Mouse (Mus musculus): ENCODE measurements around the gene Lifr. TPM values are rescaled to one million over a fixed set of nuclear protein-coding genes. Genes with fewer than 3 reads are reported as not detected.

The Lifr gene
- polyA plus RNA-seq, 1 experiment from 2014 or later, result 24.9 TPM

GRCm38 (mm10) chr15:7167238-7167905 is 77.0 kb downstream of the Lifr start:
- WGBS (ENCODE audit: insufficient replicate concordance), result 65% methylated on average over 10 of the region's 10 CpGs
- no peak overlapping the region for H3K4me3 ChIP-seq
- H3K4me1 ChIP-seq, result no peaks in the 10 kb centered on the region
- H3K9ac ChIP-seq, result no peak overlapping the region
- no peaks in the 10 kb centered on the region for H3K9me3 ChIP-seq (replicated peaks)
- H3K27me3 ChIP-seq (replicated peaks), result no peaks in the 10 kb centered on the region; the same call in 1 of the 2 replicates
- H3K4me2 ChIP-seq, result no peak overlapping the region
- H3K27ac ChIP-seq, result 0 out of 2 replicates have a peak overlapping the region, but pooled peaks have one; percentile 8
- peaks cover 17% of the 10 kb centered on the region for H3K36me3 ChIP-seq
- ATAC-seq, result peak; percentile 67

DNA sequence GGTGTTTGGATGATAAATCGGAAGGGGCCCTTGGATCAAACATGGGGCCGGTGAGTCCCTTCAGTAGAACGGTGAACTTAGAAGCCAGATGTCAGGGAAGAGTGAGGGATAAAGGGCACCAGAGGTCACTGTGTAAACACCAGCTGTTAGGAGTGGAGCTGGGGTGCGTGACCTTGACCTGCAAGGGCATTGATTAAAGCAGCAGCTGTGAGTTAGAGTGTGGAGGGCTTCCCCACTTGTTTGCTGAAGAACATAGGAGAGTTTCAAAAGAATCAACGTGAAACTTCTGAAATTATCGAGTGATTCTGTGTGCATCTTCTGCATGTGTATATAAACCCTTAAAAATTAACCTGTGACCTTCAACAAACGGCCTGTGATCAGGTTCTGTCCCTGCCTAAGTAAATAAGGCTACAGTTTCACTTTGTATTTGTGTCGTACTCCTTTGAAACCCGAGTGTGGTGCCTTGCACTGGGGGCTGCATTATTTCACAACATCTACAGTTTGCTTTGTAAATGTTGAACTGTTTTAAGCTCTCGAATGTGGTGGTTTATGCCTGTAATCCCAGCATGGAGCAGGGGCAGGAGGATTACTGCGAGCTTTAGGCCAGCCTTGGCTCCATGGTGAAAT is 77.6 kb downstream of the Lifr start:
- WGBS (ENCODE audit: insufficient replicate concordance), result 57% methylated on average over 11 of the region's 11 CpGs
- H3K27ac ChIP-seq, result 0 out of 2 replicates have a peak overlapping the region, but pooled peaks have one; percentile 8
- ATAC-seq, result peak; percentile 77

GRCm38 (mm10) chr15:7172875-7173274 is 82.5 kb downstream of the Lifr start:
- 54% methylated on average over 2 of the region's 2 CpGs for WGBS (ENCODE audit: insufficient replicate concordance)
- Histone ChIP-seq H3K9ac (no peak overlapping the region), H3K4me1 (no peaks in the 10 kb centered on the region), H3K4me2 (no peak overlapping the region), H3K27me3 (replicated peaks) (no peaks in the 10 kb centered on the region), H3K27ac (no peak overlapping the region), H3K4me3 (no peak overlapping the region), H3K36me3 (peaks cover 16% of the 10 kb centered on the region), H3K9me3 (replicated peaks) (no peaks in the 10 kb centered on the region)
- ATAC-seq, result no peak

More for the DNA sequence above, 77.6 kb downstream of the Lifr start:
- Histone ChIP-seq H3K4me2 (no peak overlapping the region), H3K4me1 (no peaks in the 10 kb centered on the region), H3K27me3 (replicated peaks) (no peaks in the 10 kb centered on the region; the same call in 1 of the 2 replicates), H3K9me3 (replicated peaks) (no peaks in the 10 kb centered on the region), H3K9ac (no peak overlapping the region), H3K36me3 (peaks cover 17% of the 10 kb centered on the region), H3K4me3 (no peak overlapping the region)

DNA sequence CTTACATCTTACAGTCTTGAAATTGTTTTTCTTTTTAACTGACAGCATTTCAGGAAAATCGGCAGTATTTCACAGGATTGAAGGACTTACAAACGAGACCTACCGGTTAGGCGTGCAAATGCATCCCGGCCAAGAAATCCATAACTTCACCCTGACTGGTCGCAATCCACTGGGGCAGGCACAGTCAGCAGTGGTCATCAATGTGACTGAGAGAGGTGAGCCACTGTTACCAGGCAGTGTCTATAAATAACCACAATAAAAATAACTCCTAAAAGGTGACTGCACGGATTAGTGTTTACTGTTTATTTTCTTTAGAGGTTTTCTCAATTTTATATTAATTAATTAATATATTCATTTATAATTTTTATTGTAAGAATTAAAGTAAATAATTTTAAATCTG is 82.9 kb downstream of the Lifr start:
- H3K27ac ChIP-seq, result no peak overlapping the region
- 82% methylated on average over 7 of the region's 7 CpGs for WGBS (ENCODE audit: insufficient replicate concordance)

DNA sequence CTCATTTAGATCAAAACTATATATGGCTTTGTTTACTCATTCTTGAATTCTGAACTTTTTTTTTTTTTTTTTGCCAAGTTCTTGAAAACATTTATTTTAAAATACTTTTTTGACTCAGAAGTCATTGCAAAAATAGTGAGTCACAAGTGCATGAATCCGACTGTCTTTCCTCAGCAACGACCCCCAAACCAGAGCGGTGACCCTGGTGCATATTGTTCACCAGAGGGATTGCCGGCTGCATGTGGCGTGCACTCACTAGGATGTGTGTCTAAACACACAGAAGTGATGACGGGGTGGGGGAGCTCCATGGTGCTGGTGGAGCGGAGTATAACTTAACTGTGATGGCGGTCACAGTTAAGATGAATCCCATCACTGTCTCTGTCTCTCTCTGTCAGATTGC is 83.4 kb downstream of the Lifr start:
- 81% methylated on average over 8 of the region's 8 CpGs for WGBS (ENCODE audit: insufficient replicate concordance)
- no peak overlapping the region for H3K9ac ChIP-seq
- H3K4me2 ChIP-seq, result no peak overlapping the region
- no peak overlapping the region for H3K4me3 ChIP-seq
- ATAC-seq, result no peak
- peaks cover 19% of the 10 kb centered on the region for H3K36me3 ChIP-seq
- H3K9me3 ChIP-seq (replicated peaks), result no peaks in the 10 kb centered on the region
- H3K27me3 ChIP-seq (replicated peaks), result no peaks in the 10 kb centered on the region
- H3K27ac ChIP-seq, result no peak overlapping the region
- H3K4me1 ChIP-seq, result no peaks in the 10 kb centered on the region

More for the DNA sequence above, 82.9 kb downstream of the Lifr start:
- H3K36me3 ChIP-seq, result peaks cover 19% of the 10 kb centered on the region
- no peaks in the 10 kb centered on the region for H3K27me3 ChIP-seq (replicated peaks)
- ATAC-seq, result no peak
- H3K4me2 ChIP-seq, result no peak overlapping the region
- no peak overlapping the region for H3K9ac ChIP-seq
- no peaks in the 10 kb centered on the region for H3K4me1 ChIP-seq
- H3K4me3 ChIP-seq, result no peak overlapping the region
- no peaks in the 10 kb centered on the region for H3K9me3 ChIP-seq (replicated peaks)

DNA sequence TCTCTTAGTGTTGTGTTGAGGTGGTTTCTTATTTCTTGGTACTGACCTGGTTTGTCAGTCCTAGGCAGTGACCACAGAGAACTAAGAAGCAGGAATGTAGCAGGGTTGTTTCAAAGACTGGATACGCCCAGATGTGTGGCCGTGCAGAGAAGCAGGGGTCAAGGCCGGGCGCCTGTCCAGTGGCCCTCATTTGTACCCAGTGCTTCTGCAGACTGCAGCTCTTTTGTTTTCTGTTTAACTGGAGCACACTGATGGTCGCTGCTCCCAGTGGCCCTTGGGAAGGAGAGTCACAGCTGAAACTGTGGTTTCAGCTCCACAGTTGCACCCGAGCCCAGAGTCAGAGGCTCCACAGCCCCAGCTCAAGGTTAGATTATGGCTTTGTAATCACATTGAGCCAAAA is 90.2 kb downstream of the Lifr start:
- Histone ChIP-seq H3K9me3 (replicated peaks) (no peaks in the 10 kb centered on the region), H3K9ac (no peak overlapping the region), H3K27ac (no peak overlapping the region), H3K36me3 (peaks cover 55% of the 10 kb centered on the region), H3K4me1 (no peaks in the 10 kb centered on the region), H3K27me3 (replicated peaks) (no peaks in the 10 kb centered on the region), H3K4me3 (no peak overlapping the region), H3K4me2 (no peak overlapping the region)
- ATAC-seq, result no peak
- 61% methylated on average over 6 of the region's 6 CpGs for WGBS (ENCODE audit: insufficient replicate concordance)

GRCm38 (mm10) chr15:7187682-7188081 is 97.3 kb downstream of the Lifr start:
- H3K27me3 ChIP-seq (replicated peaks), result no peaks in the 10 kb centered on the region

GRCm38 (mm10) chr15:7189678-7190454 is 99.5 kb downstream of the Lifr start:
- H3K27ac ChIP-seq, result no peak overlapping the region

More at GRCm38 (mm10) chr15:7187682-7188081, 97.3 kb downstream of the Lifr start:
- no peak for ATAC-seq
- no peak overlapping the region for H3K27ac ChIP-seq
- no peak overlapping the region for H3K9ac ChIP-seq
- no peaks in the 10 kb centered on the region for H3K9me3 ChIP-seq (replicated peaks)
- H3K4me2 ChIP-seq, result no peak overlapping the region
- H3K36me3 ChIP-seq, result peaks cover 59% of the 10 kb centered on the region
- H3K4me1 ChIP-seq, result no peaks in the 10 kb centered on the region
- no peak overlapping the region for H3K4me3 ChIP-seq
- WGBS (ENCODE audit: insufficient replicate concordance), result 60% methylated on average over 6 of the region's 6 CpGs

DNA sequence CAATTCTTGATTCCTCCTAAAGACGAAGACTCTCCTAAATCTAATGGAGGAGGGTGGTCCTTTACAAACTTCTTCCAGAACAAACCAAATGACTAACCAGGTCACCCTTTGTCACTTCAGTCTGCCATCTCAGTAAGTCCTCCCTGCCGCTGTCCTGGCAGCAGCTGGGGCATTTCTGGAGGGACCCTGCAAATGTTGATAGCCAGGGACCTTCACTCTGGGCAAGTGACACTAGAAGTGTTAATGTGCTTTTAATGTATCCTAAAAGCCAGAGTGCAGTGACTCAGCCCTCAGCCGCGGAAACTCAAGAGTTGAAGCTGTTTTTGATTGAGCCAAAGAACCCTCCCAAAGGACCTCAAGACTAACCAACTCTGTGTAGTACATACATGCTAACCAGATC is 100.7 kb downstream of the Lifr start:
- H3K4me1 ChIP-seq, result no peaks in the 10 kb centered on the region
- 74% methylated on average over 4 of the region's 4 CpGs for WGBS (ENCODE audit: insufficient replicate concordance)
- no peak overlapping the region for H3K9ac ChIP-seq
- no peak overlapping the region for H3K4me3 ChIP-seq
- peaks cover 34% of the 10 kb centered on the region for H3K36me3 ChIP-seq
- H3K27ac ChIP-seq, result no peak overlapping the region
- H3K27me3 ChIP-seq (replicated peaks), result no peaks in the 10 kb centered on the region
- H3K4me2 ChIP-seq, result no peak overlapping the region
- ATAC-seq, result no peak
- H3K9me3 ChIP-seq (replicated peaks), result no peaks in the 10 kb centered on the region

More at GRCm38 (mm10) chr15:7189678-7190454, 99.5 kb downstream of the Lifr start:
- no peak overlapping the region for H3K9ac ChIP-seq
- ATAC-seq, result no peak
- H3K36me3 ChIP-seq, result peaks cover 45% of the 10 kb centered on the region
- WGBS (ENCODE audit: insufficient replicate concordance), result 81% methylated on average over 22 of the region's 22 CpGs
- no peak overlapping the region for H3K4me3 ChIP-seq
- no peak overlapping the region for H3K4me2 ChIP-seq
- H3K27me3 ChIP-seq (replicated peaks), result no peaks in the 10 kb centered on the region
- H3K9me3 ChIP-seq (replicated peaks), result no peaks in the 10 kb centered on the region
- H3K4me1 ChIP-seq, result no peaks in the 10 kb centered on the region

- no peaks in the 10 kb centered on the region for H3K27me3 ChIP-seq (replicated peaks)
- no peak overlapping the region for H3K27ac ChIP-seq
- no peak overlapping the region for H3K9ac ChIP-seq
- no peak for ATAC-seq
- peaks cover 22% of the 10 kb centered on the region; the same call in 1 of the 2 replicates for H3K36me3 ChIP-seq
- no peaks in the 10 kb centered on the region for H3K9me3 ChIP-seq (replicated peaks)
- no peak overlapping the region for H3K4me2 ChIP-seq
- no peak overlapping the region for H3K4me3 ChIP-seq
- H3K4me1 ChIP-seq, result no peaks in the 10 kb centered on the region
- WGBS (ENCODE audit: insufficient replicate concordance), result 66% methylated on average over 2 of the region's 2 CpGs
These were observed 102.2 kb downstream of the Lifr start for GRCm38 (mm10) chr15:7192582-7192981.

DNA sequence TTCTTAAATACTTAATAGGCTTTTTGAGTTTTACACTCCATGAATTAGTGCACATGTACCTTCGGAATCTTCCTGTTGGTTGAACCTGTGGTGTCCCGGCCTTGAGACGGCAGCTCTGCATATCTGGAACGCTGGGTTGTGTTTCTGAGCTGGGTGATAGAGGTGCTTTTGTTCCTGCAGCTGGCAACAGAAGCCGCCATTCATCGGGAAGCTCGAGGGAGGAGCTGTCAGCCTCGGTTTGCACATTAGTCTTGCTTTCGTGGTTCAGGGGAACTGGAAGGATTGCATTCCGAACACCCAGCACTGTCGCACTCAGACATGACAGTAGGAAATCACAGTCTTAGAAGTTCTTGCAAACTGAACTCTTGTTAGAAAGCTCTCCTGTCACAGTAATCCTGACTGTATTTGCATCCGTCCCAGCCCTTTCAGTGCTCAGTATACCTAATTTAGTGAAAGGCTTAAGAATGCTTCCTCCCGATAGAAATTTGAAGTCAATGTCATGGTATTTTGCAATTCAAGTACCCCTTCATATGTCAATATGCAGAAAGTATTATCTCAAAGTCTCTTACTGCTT is 103.8 kb downstream of the Lifr start:
- no peak overlapping the region for H3K4me3 ChIP-seq
- peaks cover 5% of the 10 kb centered on the region; the same call in 1 of the 2 replicates for H3K27me3 ChIP-seq (replicated peaks)
- no peak overlapping the region for H3K9ac ChIP-seq
- no peak for ATAC-seq
- H3K9me3 ChIP-seq (replicated peaks), result no peaks in the 10 kb centered on the region
- H3K4me1 ChIP-seq, result no peaks in the 10 kb centered on the region
- peaks cover 17% of the 10 kb centered on the region; the same call in 1 of the 2 replicates for H3K36me3 ChIP-seq
- H3K4me2 ChIP-seq, result no peak overlapping the region
- H3K27ac ChIP-seq, result no peak overlapping the region
- WGBS (ENCODE audit: insufficient replicate concordance), result 59% methylated on average over 13 of the region's 13 CpGs
